Mouse (Mus musculus) liver, embryonic 14.5 days (tissue): ENCODE results near the gene Sspo. TPM values are rescaled to one million over a fixed set of nuclear protein-coding genes. Genes with fewer than 3 reads are reported as not detected.

Experiments
- ATAC-seq: fragments of 200-750 bp; cut with Nextera tagmentation; 2 replicates; pipeline ENCODE4 v1.8.0; 2017; ENCODE audit warnings: moderate number of reproducible peaks, mild to moderate bottlenecking, moderate library complexity; ENCODE audit not compliant: insufficient read depth
- DNase-seq, 3 experiments: peaks; one replicate each; pipeline ENCODE4 v3.0.0-alpha.2; 2012 to 2013; ENCODE audit warnings: low read depth in 3 of 3, low spot score in 3 of 3
- H3K27ac ChIP-seq: fragments of 300-500 bp; sonication (generic); 2 replicates; pipeline ENCODE4 v1.5.1; 2014; ENCODE audit warnings: moderate library complexity, mild to moderate bottlenecking, control low read depth, inconsistent platforms
- H3K27me3 ChIP-seq: fragments of 300-500 bp; sonication (generic); 2 replicates; pipeline ENCODE4 v1.6.1; 2014; ENCODE audit warnings: mild to moderate bottlenecking, low read length, moderate library complexity; ENCODE audit not compliant: control insufficient read depth, insufficient read depth
- H3K36me3 ChIP-seq: fragments of 300-500 bp; sonication (generic); replicated peaks from 2 replicates; pipeline ENCODE4 v1.6.1; 2014; ENCODE audit warnings: low read depth; ENCODE audit not compliant: control insufficient read depth, insufficient read depth
- H3K4me1 ChIP-seq, 2 experiments: fragments of 200-500 bp in 1 of 2; fragments of 300-500 bp in 1 of 2; sonication (generic) in 1 of 2; replicated peaks; 2 replicates each; pipeline ENCODE4 v1.6.1; 2012 to 2014; ENCODE audit warnings: antibody characterized with exemption in 1 of 2, inconsistent platforms in 1 of 2, low read length in 1 of 2; ENCODE audit not compliant: control insufficient read depth in 2 of 2, insufficient read depth in 2 of 2
- H3K4me2 ChIP-seq: fragments of 300-500 bp; sonication (generic); 2 replicates; pipeline ENCODE4 v1.6.1; 2014; ENCODE audit warnings: low read depth, mild to moderate bottlenecking, control low read depth, moderate library complexity
- H3K4me3 ChIP-seq, 2 experiments: fragments of 200-500 bp in 1 of 2; fragments of 300-500 bp in 1 of 2; sonication (generic) in 1 of 2; 2 replicates each; pipeline ENCODE4 v1.5.1; 2012 to 2014; ENCODE audit warnings: low read depth in 2 of 2, low read length in 2 of 2, mild to moderate bottlenecking in 2 of 2, control low read depth in 1 of 2, inconsistent platforms in 1 of 2, moderate library complexity in 1 of 2; ENCODE audit not compliant: insufficient read depth in 1 of 2
- H3K9ac ChIP-seq: fragments of 300-500 bp; sonication (generic); replicated peaks from 2 replicates; pipeline ENCODE4 v1.6.1; 2014; ENCODE audit warnings: mild to moderate bottlenecking, control low read depth, moderate library complexity
- H3K9me3 ChIP-seq: fragments of 300-500 bp; sonication (generic); 2 replicates; pipeline ENCODE4 v1.6.1; 2016; ENCODE audit warnings: low read length, mixed read lengths; ENCODE audit not compliant: control insufficient read depth
- CTCF ChIP-seq: IDR thresholded peaks from 2 replicates; pipeline ENCODE4 v1.5.1; 2016; ENCODE audit warnings: antibody characterized with exemption, low read depth, control low read depth
- EP300 ChIP-seq: IDR thresholded peaks from 2 replicates; pipeline ENCODE4 v1.6.1; 2016; ENCODE audit warnings: antibody characterized with exemption, low read depth
- WGBS: fragments of 180-500 bp; shearing (Covaris S2); extraction: QIAGEN DNeasy Blood & Tissue Kit; methylation state at CpG from one replicate; pipeline ENCODE4 v1.1.7; 2014; ENCODE audit not compliant: insufficient replicate concordance; 5-methylcytosine and 5-hydroxymethylcytosine counted together
- polyA plus RNA-seq, 2 experiments: library from polyadenylated mRNA; depleted of rRNA in 1 of 2; stranded (reverse) in 1 of 2; unstranded in 1 of 2; fragments of >200 nt; fragmentation: Nextera tagmentation in 1 of 2; extraction: Ambion mirVana in 1 of 2; gene quantifications; 2 replicates each; pipeline versions ENCODE4 v1.2.1 to v1.2.3; 2012 to 2014

Gene Sspo
- polyA plus RNA-seq, 2 experiments, result 0.04 TPM; not detected in 1

GRCm38 (mm10) chr6:48440306-48441014 lies 7.6 kb upstream of the Sspo start:
- Histone ChIP-seq H3K9me3 (no peaks in the 10 kb centered on the region), H3K27me3 (peaks cover 8% of the 10 kb centered on the region), H3K27ac (no peak overlapping the region), H3K4me2 (no peak overlapping the region), H3K36me3 (no peaks in the 10 kb centered on the region), H3K9ac (no peak overlapping the region), H3K4me1 (peaks cover 0 to 6% of the 10 kb centered on the region in 2 experiments; a peak in 1 of 4 replicates), H3K4me3 (no peak overlapping the region)
- no peak for TF ChIP-seq CTCF
- TF ChIP-seq EP300, result no peak
- no peak for ATAC-seq
- 46% methylated on average over 14 of the region's 14 CpGs for WGBS
- DNase-seq, result no peak

GRCm38 (mm10) chr6:48443592-48444309 lies 4.3 kb upstream of the Sspo start:
- Histone ChIP-seq H3K4me3 (peak overlapping the region; percentile 49 to 57), H3K4me1 (peaks cover 0 to 6% of the 10 kb centered on the region in 2 experiments; a peak in 1 of 4 replicates), H3K9ac (no peak overlapping the region), H3K9me3 (no peaks in the 10 kb centered on the region), H3K27ac (no peak overlapping the region), H3K4me2 (peak overlapping the region; percentile 64), H3K27me3 (peaks cover 21% of the 10 kb centered on the region), H3K36me3 (no peaks in the 10 kb centered on the region)
- DNase-seq (peak; percentile 45 to 54 (median 46)), ATAC-seq (peak; percentile 71)
- TF ChIP-seq CTCF (no peak), EP300 (no peak)
- WGBS, result 4% methylated on average over 18 of the region's 19 CpGs

GRCm38 (mm10) chr6:48444310-48445180 lies 3.5 kb upstream of the Sspo start:
- peaks cover 21% of the 10 kb centered on the region for H3K27me3 ChIP-seq
- WGBS, result 2% methylated on average over 34 of the region's 34 CpGs
- DNase-seq, result peak; percentile 28 to 36 (median 29)
- peak overlapping the region; percentile 11; the same call in 1 of the 2 replicates for H3K9ac ChIP-seq
- no peak overlapping the region for H3K27ac ChIP-seq
- H3K4me2 ChIP-seq, result peak overlapping the region; percentile 64
- H3K36me3 ChIP-seq, result no peaks in the 10 kb centered on the region
- H3K9me3 ChIP-seq, result no peaks in the 10 kb centered on the region
- TF ChIP-seq CTCF (no peak), EP300 (no peak)
- H3K4me1 ChIP-seq, result peaks cover 0 to 6% of the 10 kb centered on the region in 2 experiments; a peak in 1 of 4 replicates
- peak; percentile 64 for ATAC-seq
- peak overlapping the region; percentile 57 to 70 for H3K4me3 ChIP-seq

GRCm38 (mm10) chr6:48445181-48446101 lies 2.6 kb upstream of the Sspo start, which contains the start of gene Zfp467:
Gene Zfp467, minus strand, starts transcription at chr6:48445825.
- peak within 1 kb of the TSS; percentile 64 for H3K4me2 ChIP-seq
- WGBS, result under 1% methylated on average over 65 of the region's 65 CpGs
- ATAC-seq, result no peak

More at GRCm38 (mm10) chr6:48445181-48446101, 2.6 kb upstream of the Sspo start, which contains the start of gene Zfp467:
- Histone ChIP-seq H3K27me3 (peaks cover 21% of the 10 kb centered on the region), H3K4me3 (peak within 1 kb of the TSS; percentile 57 to 70), H3K36me3 (no peaks in the 10 kb centered on the region), H3K27ac (no peak within 1 kb of the TSS), H3K4me1 (peaks cover 0 to 6% of the 10 kb centered on the region in 2 experiments; a peak in 1 of 4 replicates), H3K9me3 (no peaks in the 10 kb centered on the region), H3K9ac (peak within 1 kb of the TSS; percentile 11; the same call in 1 of the 2 replicates)
- DNase-seq, result no peak
- TF ChIP-seq CTCF (no peak), EP300 (no peak)
